Mouse (Mus musculus) brain, embryonic 14.5 days (tissue): ENCODE data around the gene Urad.

Experiments used
- CTCF ChIP-seq: fragments of 200-500 bp; IDR thresholded peaks from 2 replicates; pipeline ENCODE4 v1.5.1; 2012; ENCODE audit warnings: inconsistent platforms, mild to moderate bottlenecking, moderate library complexity, borderline replicate concordance; ENCODE audit not compliant: insufficient read depth, insufficient read length; ENCODE audit errors: extremely low read depth
- POLR2A ChIP-seq: fragments of 200-500 bp; IDR thresholded peaks from 2 replicates; pipeline ENCODE4 v1.6.1; 2012; ENCODE audit warnings: mild to moderate bottlenecking, inconsistent platforms, borderline replicate concordance; ENCODE audit not compliant: poor library complexity, insufficient read depth, insufficient read length, severe bottlenecking; ENCODE audit errors: extremely low read depth

- TF ChIP-seq CTCF (no peak), POLR2A (no peak)
Measured at GRCm38 (mm10) chr5:147272046-147272807, 50.0 kb downstream of the Urad start.
